Mouse (Mus musculus): ENCODE measurements around the gene Kdelc1.

Gene Kdelc1

GRCm38 (mm10) chr1:44063439-44063838 lies 55.2 kb downstream of the Kdelc1 start:
- no peak for DNase-seq (ENCODE audit: low read depth in 1 of 2, low spot score in 2 of 2)

- DNase-seq (ENCODE audit: low read depth in 1 of 2, low spot score in 2 of 2): no peak
Measured at GRCm38 (mm10) chr1:44061836-44062235, 56.8 kb downstream of the Kdelc1 start, which contains the start of gene Gm8251. Gm8251 (minus strand) TSS chr1:44061936.

GRCm38 (mm10) chr1:44057805-44058204 lies 60.8 kb downstream of the Kdelc1 start:
- no peak for DNase-seq (ENCODE audit: low read depth in 1 of 2, low spot score in 2 of 2)
